Mouse (Mus musculus): Measurements from ENCODE around the gene Fnbp1.

- TF ChIP-seq CTCF (IDR thresholded peaks at IDR 0.05; ENCODE audit: low read depth) (no peak), EP300 (optimal IDR thresholded peaks at IDR 0.05) (no peak)
Measured at GRCm38 (mm10) chr2:31135512-31135931, 6.3 kb downstream of the Fnbp1 start.
